Mouse (Mus musculus) small intestine, adult 2 months (tissue): ENCODE data around the gene Fam189a1.

Source experiments
- CTCF ChIP-seq: fragments of 200-500 bp; IDR thresholded peaks from 2 replicates; pipeline ENCODE4 v1.5.1; 2012; ENCODE audit warnings: low read depth, mild to moderate bottlenecking, control low read depth, inconsistent platforms, low read length, moderate library complexity, mixed read lengths; ENCODE audit not compliant: insufficient replicate concordance, insufficient read length; ENCODE audit errors: extremely low read depth
- POLR2A ChIP-seq: fragments of 200-500 bp; IDR thresholded peaks from 2 replicates; pipeline ENCODE4 v1.6.1; 2012; ENCODE audit warnings: low read depth, mild to moderate bottlenecking, control low read depth, inconsistent platforms, low read length, moderate library complexity

GRCm38 (mm10) chr7:64752133-64752532 lies 404.2 kb downstream of the Fam189a1 start:
- no peak for TF ChIP-seq CTCF
- no peak for TF ChIP-seq POLR2A
